34 mouse cellular contexts compared by ENCODE assay signal in genomic region chr10:94924878-94925277, GRCm38 (mm10). TPM values are rescaled to one million over a fixed set of nuclear protein-coding genes. Genes with fewer than 3 reads are reported as not detected.
DNase-seq lines count a peak whose midpoint lies in the region; ATAC-seq lines count a peak whose summit lies in the region.
"Had no signal": no experiment of that assay in that cellular context is flagged by ENCODE, and none has a peak within 500 bp of the region (broad histone marks: within the 10 kb centered on the region; RNA-seq: fewer than 3 reads in every experiment).

No protein-coding gene starts in this region.

- 78% methylated on average over 4 of the region's 4 CpGs for WGBS in heart, embryonic 10.5 days
- WGBS in hindbrain, embryonic 10.5 days = 90% methylated on average over 4 of the region's 4 CpGs
- WGBS in hindbrain, embryonic 16.5 days = 89% methylated on average over 4 of the region's 4 CpGs
- 33% methylated on average over 4 of the region's 4 CpGs for WGBS in liver, embryonic 13.5 days (ENCODE audit: insufficient replicate concordance)
- WGBS in macrophage (ENCODE audit: missing documents) = 93% methylated on average over 4 of the region's 4 CpGs

- no peak for DNase-seq in heart, embryonic 10.5 days (ENCODE audit: low spot score)
- no peak for DNase-seq in heart, adult 18-20 months
- no peak for DNase-seq in hindbrain, embryonic 10.5 days (ENCODE audit: low spot score)
- DNase-seq in liver, embryonic 13.5 days = no peak
- no peak for DNase-seq in layer of hippocampus, adult 18-20 months (ENCODE audit: low spot score in 2 of 2)
- no peak for DNase-seq in frontal cortex, adult 2 months (ENCODE audit: extremely low spot score in 1 of 2, low spot score in 1 of 2)
- DNase-seq: adrenal gland, postnatal 14 days; cerebellum, adult 18-20 months; cerebellum, postnatal 14 days; gastrocnemius, adult 2 months; gastrocnemius, postnatal 36 days; kidney, adult 9 months; kidney, postnatal 10 days; lung, embryonic 14.5 days; lung, postnatal 14 days; right cerebral cortex, adult 18-20 months; right cerebral cortex, postnatal 4 days; thymus, adult 2 months; thymus, postnatal 36 days had no signal

- no peaks in the 10 kb centered on the region for H3K9me3 ChIP-seq in heart, embryonic 10.5 days
- H3K9me3 ChIP-seq in hindbrain, embryonic 10.5 days = no peaks in the 10 kb centered on the region
- H3K9me3 ChIP-seq in hindbrain, embryonic 16.5 days (ENCODE audit: control insufficient read depth, low read length) = no peaks in the 10 kb centered on the region
- H3K9me3 ChIP-seq in liver, embryonic 13.5 days (replicated peaks) = no peaks in the 10 kb centered on the region
- H3K9me3 ChIP-seq: embryonic facial prominence, embryonic 10.5 days; embryonic facial prominence, embryonic 15.5 days; G1E; hindbrain, embryonic 13.5 days; limb, embryonic 13.5 days; neural tube, embryonic 12.5 days had no signal

- H3K4me2 ChIP-seq in hindbrain, embryonic 16.5 days (ENCODE audit: low read length) = no peak overlapping the region
- H3K4me2 ChIP-seq in liver, embryonic 13.5 days = peak overlapping the region; percentile 38
- H3K4me2 ChIP-seq: embryonic facial prominence, embryonic 15.5 days; hindbrain, embryonic 13.5 days; limb, embryonic 13.5 days; lung, embryonic 14.5 days; midbrain, embryonic 11.5 days; neural tube, embryonic 12.5 days had no signal

- no peak overlapping the region for H3K4me3 ChIP-seq in heart, embryonic 10.5 days
- H3K4me3 ChIP-seq in hindbrain, embryonic 10.5 days = no peak overlapping the region
- H3K4me3 ChIP-seq in hindbrain, embryonic 16.5 days (ENCODE audit: low read length) = no peak overlapping the region
- no peak overlapping the region for H3K4me3 ChIP-seq in liver, embryonic 13.5 days (replicated peaks)
- no peak overlapping the region for H3K4me3 ChIP-seq in macrophage (ENCODE audit: inconsistent target)
- H3K4me3 ChIP-seq: embryonic facial prominence, embryonic 10.5 days; embryonic facial prominence, embryonic 15.5 days; gastrocnemius, adult 2 months; hindbrain, embryonic 13.5 days; left cerebral cortex, adult 2 months; limb, embryonic 13.5 days; myocyte; neural tube, embryonic 12.5 days had no signal

- H3K36me3 ChIP-seq in heart, embryonic 10.5 days = 0 out of 2 replicates have a peak, but pooled peaks cover 3% of the 10 kb centered on the region
- peaks cover 6% of the 10 kb centered on the region; the same call in 1 of the 2 replicates for H3K36me3 ChIP-seq in hindbrain, embryonic 10.5 days
- no peaks in the 10 kb centered on the region for H3K36me3 ChIP-seq in hindbrain, embryonic 16.5 days (ENCODE audit: control insufficient read depth, insufficient read depth, low read length)
- no peaks in the 10 kb centered on the region for H3K36me3 ChIP-seq in liver, embryonic 13.5 days
- H3K36me3 ChIP-seq in macrophage (ENCODE audit: inconsistent target) = peaks cover 11% of the 10 kb centered on the region; the same call in 1 of the 2 replicates
- H3K36me3 ChIP-seq: embryonic facial prominence, embryonic 10.5 days; embryonic facial prominence, embryonic 15.5 days; limb, embryonic 13.5 days; neural tube, embryonic 12.5 days had no signal

- H3K4me1 ChIP-seq in heart, embryonic 10.5 days = peaks cover 44% of the 10 kb centered on the region
- peaks cover 48% of the 10 kb centered on the region for H3K4me1 ChIP-seq in hindbrain, embryonic 10.5 days (replicated peaks)
- H3K4me1 ChIP-seq in hindbrain, embryonic 16.5 days (ENCODE audit: control insufficient read depth, insufficient read depth, low read depth, low read length) = peaks cover 5% of the 10 kb centered on the region; the same call in 1 of the 2 replicates
- H3K4me1 ChIP-seq in liver, embryonic 13.5 days (replicated peaks) = peaks cover 96% of the 10 kb centered on the region

- ATAC-seq in hindbrain, embryonic 16.5 days = no peak
- peak; percentile 55 for ATAC-seq in liver, embryonic 13.5 days (ENCODE audit: low read depth)
- ATAC-seq: forebrain, embryonic 14.5 days; intestine, postnatal 0 days; Patski had no signal

- no peaks in the 10 kb centered on the region for H3K27me3 ChIP-seq in heart, embryonic 10.5 days (ENCODE audit: insufficient read depth, poor library complexity, severe bottlenecking)
- no peaks in the 10 kb centered on the region for H3K27me3 ChIP-seq in hindbrain, embryonic 10.5 days (ENCODE audit: insufficient read depth, poor library complexity, severe bottlenecking)
- no peaks in the 10 kb centered on the region for H3K27me3 ChIP-seq in hindbrain, embryonic 16.5 days (replicated peaks; ENCODE audit: control insufficient read depth, insufficient read depth, low read length)
- H3K27me3 ChIP-seq in liver, embryonic 13.5 days = no peaks in the 10 kb centered on the region
- H3K27me3 ChIP-seq: embryonic facial prominence, embryonic 15.5 days; hindbrain, embryonic 13.5 days; limb, embryonic 13.5 days; neural tube, embryonic 12.5 days had no signal

- H3K27ac ChIP-seq in heart, embryonic 10.5 days = 0 out of 2 replicates have a peak overlapping the region, but pooled peaks have one; percentile 42
- 0 out of 2 replicates have a peak overlapping the region, but pooled peaks have one; percentile 29 for H3K27ac ChIP-seq in hindbrain, embryonic 10.5 days
- H3K27ac ChIP-seq in hindbrain, embryonic 16.5 days (ENCODE audit: low read depth, low read length) = no peak overlapping the region
- peak overlapping the region; percentile 81 for H3K27ac ChIP-seq in liver, embryonic 13.5 days
- H3K27ac ChIP-seq in macrophage = peak overlapping the region; percentile 97; the same call in 1 of the 2 replicates
- H3K27ac ChIP-seq: embryonic facial prominence, embryonic 10.5 days; embryonic facial prominence, embryonic 15.5 days; gastrocnemius, adult 2 months; hindbrain, embryonic 13.5 days; left cerebral cortex, adult 2 months; limb, embryonic 13.5 days; neural tube, embryonic 12.5 days; stomach, postnatal 0 days had no signal

- peaks cover 91% of the 10 kb centered on the region for H3K79me2 ChIP-seq in macrophage (ENCODE audit: inconsistent target)

- no peak overlapping the region for H3K9ac ChIP-seq in hindbrain, embryonic 16.5 days (ENCODE audit: low read depth, low read length)
- peak overlapping the region; percentile 37; the same call in 1 of the 2 replicates for H3K9ac ChIP-seq in liver, embryonic 13.5 days
- H3K9ac ChIP-seq: embryonic facial prominence, embryonic 15.5 days; hindbrain, embryonic 13.5 days; limb, embryonic 13.5 days; lung, embryonic 14.5 days; neural tube, embryonic 12.5 days had no signal

RNA-seq across cellular contexts. Expression of gene Plxnc1, which starts 19.8 kb away (rescaled TPM):
- 2.2 and 3.4 TPM in 2 replicates for polyA plus RNA-seq in heart, embryonic 10.5 days (2016; fragmentation: Nextera tagmentation; extraction: Ambion mirVana)
- 1 to 10 TPM; 1.8 to 3.4 TPM for total RNA-seq in heart, adult 18-20 months (2021)
- 1.5 TPM in 2 replicates for polyA plus RNA-seq in hindbrain, embryonic 10.5 days (2016; fragmentation: Nextera tagmentation; extraction: Ambion mirVana)
- polyA plus RNA-seq in hindbrain, embryonic 16.5 days (2015; fragmentation: Nextera tagmentation; extraction: Ambion mirVana) = 8.3 and 8.4 TPM in 2 replicates
- 1.8 and 2.0 TPM in 2 replicates for polyA plus RNA-seq in liver, embryonic 13.5 days (2015; fragmentation: Nextera tagmentation; extraction: Ambion mirVana)
- 100 to 1,000 TPM in 19 of 26 experiments, 10 to 100 TPM in 7; 52.3 to 498 (median 189) TPM for total RNA-seq in macrophage (2018; cell fraction: chromatin; rRNA removed)
- total RNA-seq in macrophage (2018; cell fraction: cytosol; rRNA removed) = 100 to 1,000 TPM in 13 of 26 experiments, 10 to 100 TPM in 13; 46.6 to 206 (median 101) TPM
- total RNA-seq in macrophage (2018; cell fraction: nucleus; rRNA removed) = 100 to 1,000 TPM in 22 of 26 experiments, 10 to 100 TPM in 4; 64.0 to 351 (median 144) TPM
- polyA plus RNA-seq in macrophage (2018) = 55.1 to 117 TPM (median 105 TPM) in 3 replicates
- 10 to 100 TPM; 34.8 to 38.2 TPM for total RNA-seq in layer of hippocampus, adult 18-20 months (2021)
- polyA plus RNA-seq in frontal cortex, adult 2 months (2012; rRNA removed) = 15.0 and 16.7 TPM in 2 replicates
- polyA plus RNA-seq: myocyte had no signal
